Mouse (Mus musculus): ENCODE measurements around the gene Arhgef5.

- TF ChIP-seq CTCF (IDR thresholded peaks at IDR 0.05; ENCODE audit: low read depth, low read length), result no peak
- TF ChIP-seq GATA1 (IDR thresholded peaks at IDR 0.05; ENCODE audit: borderline replicate concordance, low read length), result no peak
Measured at GRCm38 (mm10) chr6:43266356-43266755, 974 bp downstream of the Arhgef5 start.
